Mouse (Mus musculus): ENCODE measurements around the gene Jph3. TPM values are rescaled to one million over a fixed set of nuclear protein-coding genes. Genes with fewer than 3 reads are reported as not detected.

The Jph3 gene
- polyA plus RNA-seq, 1 experiment from 2014 or later = 27.4 TPM

Other genes starting within 250 kb of the Jph3 start
- not detected in 2 replicates for gene 1700018B08Rik, start 185.3 kb upstream of the Jph3 start, polyA plus RNA-seq (2016; fragmentation: Nextera tagmentation; extraction: Ambion mirVana)
- 18.6 and 19.3 TPM in 2 replicates for gene Fbxo31, start 150.8 kb upstream of the Jph3 start, polyA plus RNA-seq (2016; fragmentation: Nextera tagmentation; extraction: Ambion mirVana)
- 248 and 250 TPM in 2 replicates for gene Map1lc3b, start 139.3 kb upstream of the Jph3 start, polyA plus RNA-seq (2016; fragmentation: Nextera tagmentation; extraction: Ambion mirVana)
- gene Zcchc14, start 76.7 kb upstream of the Jph3 start, polyA plus RNA-seq (2016; fragmentation: Nextera tagmentation; extraction: Ambion mirVana) = 28.3 and 30.5 TPM in 2 replicates
- gene Klhdc4, start 99.9 kb downstream of the Jph3 start, polyA plus RNA-seq (2016; fragmentation: Nextera tagmentation; extraction: Ambion mirVana) = 53.1 and 53.9 TPM in 2 replicates
- 34.7 and 37.6 TPM in 2 replicates for gene Slc7a5, start 178.1 kb downstream of the Jph3 start, polyA plus RNA-seq (2016; fragmentation: Nextera tagmentation; extraction: Ambion mirVana)
- gene Car5a, start 215.3 kb downstream of the Jph3 start, polyA plus RNA-seq (2016; fragmentation: Nextera tagmentation; extraction: Ambion mirVana) = 0.31 TPM in 1 of 2 replicates, not detected in the other
- 49.1 and 65.9 TPM in 2 replicates for gene Banp, start 220.1 kb downstream of the Jph3 start, polyA plus RNA-seq (2016; fragmentation: Nextera tagmentation; extraction: Ambion mirVana)

Measured in forebrain, embryonic 12.5 days (tissue).